Mouse (Mus musculus): ENCODE measurements around the gene Gcnt7. TPM values are rescaled to one million over a fixed set of nuclear protein-coding genes. Genes with fewer than 3 reads are reported as not detected.

Gcnt7 gene
- polyA plus RNA-seq, 1 experiment from 2014 or later: 1.9 TPM

DNA sequence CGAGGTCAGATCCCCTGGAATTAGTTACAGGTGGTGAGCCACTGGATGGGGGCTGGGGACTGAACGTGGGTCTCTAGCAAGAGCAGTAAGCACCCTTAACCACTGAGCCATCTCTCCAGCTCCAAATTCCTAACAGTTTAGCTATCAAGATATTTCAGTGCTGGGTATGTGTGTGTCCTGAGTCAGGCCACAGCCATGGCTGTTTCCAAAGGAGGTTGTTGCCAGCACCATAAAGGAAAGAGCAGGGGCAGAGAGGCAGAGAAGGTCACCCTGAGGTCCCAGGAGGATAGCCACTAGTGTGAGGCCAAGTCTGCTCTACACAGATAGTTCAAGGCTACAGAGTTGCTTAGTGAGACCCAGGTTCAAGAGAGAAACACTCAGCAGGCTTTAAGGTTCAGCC, 2.3 kb upstream of the Gcnt7 start:
- Histone ChIP-seq H3K36me3 (peaks cover 79% of the 10 kb centered on the region), H3K27ac (no peak overlapping the region), H3K27me3 (no peaks in the 10 kb centered on the region), H3K4me3 (replicated peaks) (no peak overlapping the region), H3K9me3 (no peaks in the 10 kb centered on the region), H3K9ac (replicated peaks) (no peak overlapping the region), H3K4me2 (no peak overlapping the region), H3K4me1 (replicated peaks) (no peaks in the 10 kb centered on the region)
- 38% methylated on average over 2 of the region's 2 CpGs for WGBS
- no peak for ATAC-seq (ENCODE audit: insufficient number of reproducible peaks, insufficient read depth, low FRiP score, low TSS enrichment, low read depth)

DNA sequence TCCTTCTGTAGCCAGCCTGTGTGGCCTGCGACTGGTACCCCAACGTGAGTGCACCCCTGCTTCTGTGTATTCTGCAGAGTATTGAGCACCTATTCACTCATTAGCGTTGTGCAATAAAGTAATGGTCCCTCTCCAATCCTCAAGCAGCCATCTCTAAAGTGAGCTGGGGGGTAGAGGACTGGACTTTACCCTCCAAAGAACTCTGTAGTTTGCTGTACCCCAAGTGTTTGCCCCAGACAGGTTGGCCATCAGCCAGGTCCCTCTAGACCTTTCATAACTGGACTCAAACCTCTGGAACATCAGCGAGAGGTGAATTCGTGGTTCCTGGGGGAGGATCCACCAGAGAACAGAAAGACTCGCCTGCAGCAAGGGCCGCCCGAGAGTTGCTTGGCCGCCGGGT, 5.9 kb downstream of the Gcnt7 start:
- 0 out of 2 replicates have a peak overlapping the region, but pooled peaks have one; percentile 8 for H3K9ac ChIP-seq (replicated peaks)
- no peak overlapping the region for H3K4me3 ChIP-seq (replicated peaks)
- ATAC-seq (ENCODE audit: insufficient number of reproducible peaks, insufficient read depth, low FRiP score, low TSS enrichment, low read depth): no peak
- H3K4me2 ChIP-seq: no peak overlapping the region
- 92% methylated on average over 10 of the region's 10 CpGs for WGBS
- H3K4me1 ChIP-seq (replicated peaks): no peaks in the 10 kb centered on the region
- no peaks in the 10 kb centered on the region for H3K9me3 ChIP-seq
- H3K27ac ChIP-seq: no peak overlapping the region
- H3K36me3 ChIP-seq: peaks cover 91% of the 10 kb centered on the region
- H3K27me3 ChIP-seq: no peaks in the 10 kb centered on the region

DNA sequence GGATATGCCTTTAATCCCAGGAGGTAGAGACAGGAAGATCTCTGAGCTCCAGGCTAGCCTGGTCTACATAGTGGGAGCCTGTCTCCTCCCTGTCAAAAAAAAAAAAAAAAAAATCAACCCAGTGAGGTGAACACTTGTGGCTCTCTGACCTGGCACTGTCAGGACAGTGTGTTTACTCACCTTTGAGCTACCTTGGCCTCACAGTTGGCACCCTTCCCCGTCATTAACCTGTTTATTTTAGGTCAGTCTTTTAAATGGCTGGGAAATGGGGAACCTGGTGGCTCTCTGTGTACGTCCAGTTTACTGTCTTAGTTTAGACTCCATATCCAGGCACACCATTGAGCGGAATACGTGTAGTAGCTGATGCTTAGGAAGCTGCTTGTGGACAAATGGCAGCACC, 6.4 kb downstream of the Gcnt7 start:
- H3K36me3 ChIP-seq: peaks cover 91% of the 10 kb centered on the region
- H3K4me3 ChIP-seq (replicated peaks): no peak overlapping the region
- ATAC-seq (ENCODE audit: insufficient number of reproducible peaks, insufficient read depth, low FRiP score, low TSS enrichment, low read depth): no peak
- no peaks in the 10 kb centered on the region for H3K4me1 ChIP-seq (replicated peaks)
- no peak overlapping the region for H3K9ac ChIP-seq (replicated peaks)
- no peaks in the 10 kb centered on the region for H3K9me3 ChIP-seq
- no peak overlapping the region for H3K27ac ChIP-seq
- H3K4me2 ChIP-seq: no peak overlapping the region
- 93% methylated on average over 4 of the region's 4 CpGs for WGBS
- no peaks in the 10 kb centered on the region for H3K27me3 ChIP-seq

DNA sequence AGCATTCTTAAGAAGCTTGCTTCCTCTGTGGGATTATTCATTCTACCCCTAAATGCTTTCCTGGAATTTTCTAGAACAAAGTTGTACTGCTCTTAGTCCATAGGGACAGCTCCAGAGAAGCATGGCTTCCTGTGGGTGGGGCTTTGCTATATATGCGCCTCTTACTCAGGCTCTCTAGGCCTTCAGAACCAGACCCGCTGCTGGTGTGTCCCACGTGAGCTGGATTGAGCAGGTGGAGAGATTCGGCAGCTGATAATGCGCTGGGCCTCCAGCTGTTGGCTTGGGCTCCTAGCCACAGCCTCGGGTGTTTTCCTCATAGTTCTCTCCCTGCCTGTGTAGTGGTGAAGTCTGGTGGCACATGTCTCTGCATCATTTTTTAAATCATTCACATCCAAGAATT, 7.8 kb downstream of the Gcnt7 start:
- no peaks in the 10 kb centered on the region for H3K27me3 ChIP-seq
- no peak overlapping the region for H3K4me3 ChIP-seq (replicated peaks)
- 86% methylated on average over 6 of the region's 6 CpGs for WGBS
- H3K4me2 ChIP-seq: no peak overlapping the region
- H3K36me3 ChIP-seq: peaks cover 93% of the 10 kb centered on the region
- no peaks in the 10 kb centered on the region for H3K4me1 ChIP-seq (replicated peaks)
- no peak for ATAC-seq (ENCODE audit: insufficient number of reproducible peaks, insufficient read depth, low FRiP score, low TSS enrichment, low read depth)
- H3K27ac ChIP-seq: no peak overlapping the region
- no peaks in the 10 kb centered on the region for H3K9me3 ChIP-seq
- no peak overlapping the region for H3K9ac ChIP-seq (replicated peaks)

DNA sequence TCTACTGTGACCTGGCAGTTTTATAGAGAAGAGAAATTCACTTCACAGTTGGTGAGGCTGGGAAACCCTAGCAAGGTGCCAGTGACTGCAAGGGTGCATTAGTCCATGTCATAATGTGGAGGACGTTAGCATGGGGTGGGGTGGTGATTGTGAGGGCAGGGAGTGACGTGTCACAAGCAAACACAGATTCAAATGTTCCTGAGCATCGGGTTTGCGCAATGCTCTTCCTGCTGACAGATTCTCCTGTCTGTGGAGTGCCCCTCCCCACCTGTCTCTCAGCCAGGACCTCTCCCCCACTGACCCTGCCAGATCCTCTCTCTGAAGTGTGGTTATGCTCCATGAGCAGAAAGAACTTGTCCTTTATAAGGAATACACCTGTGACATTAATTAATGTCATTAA, 10.1 kb downstream of the Gcnt7 start:
- H3K4me1 ChIP-seq (replicated peaks): no peaks in the 10 kb centered on the region
- ATAC-seq (ENCODE audit: insufficient number of reproducible peaks, insufficient read depth, low FRiP score, low TSS enrichment, low read depth): no peak
- H3K4me2 ChIP-seq: no peak overlapping the region
- no peak overlapping the region for H3K27ac ChIP-seq
- no peak overlapping the region for H3K9ac ChIP-seq (replicated peaks)
- 92% methylated on average over 4 of the region's 4 CpGs for WGBS
- peaks cover 91% of the 10 kb centered on the region for H3K36me3 ChIP-seq
- no peaks in the 10 kb centered on the region for H3K27me3 ChIP-seq
- H3K9me3 ChIP-seq: no peaks in the 10 kb centered on the region
- H3K4me3 ChIP-seq (replicated peaks): no peak overlapping the region

DNA sequence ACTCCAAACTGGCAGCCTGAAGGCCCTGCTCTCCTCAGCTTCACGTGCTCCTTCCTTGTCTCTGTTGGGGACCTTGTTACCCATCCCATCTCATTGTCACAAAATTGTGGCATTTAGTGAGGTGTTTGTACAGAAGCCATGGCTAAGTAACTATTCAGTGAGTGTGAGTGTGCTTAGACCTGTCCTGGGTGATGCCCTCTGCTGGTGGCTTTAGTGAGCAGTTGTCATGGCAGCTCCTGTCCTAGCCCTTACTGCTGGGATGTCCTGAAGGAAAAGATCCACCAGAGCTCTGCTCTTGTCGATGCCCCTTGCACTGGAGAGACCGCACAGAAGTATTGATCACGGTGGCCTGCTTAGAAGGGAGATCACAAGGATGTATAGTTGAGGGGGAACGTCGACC, 11.1 kb downstream of the Gcnt7 start:
- 88% methylated on average over 6 of the region's 6 CpGs for WGBS
- no peak overlapping the region for H3K27ac ChIP-seq
- H3K4me3 ChIP-seq (replicated peaks): no peak overlapping the region
- H3K9me3 ChIP-seq: no peaks in the 10 kb centered on the region
- H3K27me3 ChIP-seq: no peaks in the 10 kb centered on the region
- H3K4me1 ChIP-seq (replicated peaks): no peaks in the 10 kb centered on the region
- peaks cover 81% of the 10 kb centered on the region for H3K36me3 ChIP-seq
- no peak overlapping the region for H3K9ac ChIP-seq (replicated peaks)
- no peak overlapping the region for H3K4me2 ChIP-seq
- ATAC-seq (ENCODE audit: insufficient number of reproducible peaks, insufficient read depth, low FRiP score, low TSS enrichment, low read depth): no peak

DNA sequence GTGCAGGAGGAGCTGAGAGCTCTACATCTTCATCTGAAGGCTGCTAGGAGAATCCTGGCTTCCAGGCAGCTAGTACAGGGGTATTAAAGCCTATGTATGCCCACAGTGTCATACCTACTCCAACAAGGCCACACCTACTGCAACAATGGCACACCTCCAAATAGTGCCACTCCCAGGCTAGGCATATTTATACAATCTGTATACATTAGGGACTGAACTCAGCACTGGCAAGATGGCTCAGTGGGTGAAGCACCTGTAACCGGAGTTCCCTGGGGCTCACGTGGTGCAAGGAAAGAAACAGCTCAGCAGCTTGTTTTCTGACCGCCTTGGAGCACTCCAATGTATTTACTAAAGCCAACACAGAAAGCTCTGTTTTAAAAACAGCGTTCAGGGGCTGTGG, 12.8 kb downstream of the Gcnt7 start:
- Histone ChIP-seq H3K36me3 (peaks cover 64% of the 10 kb centered on the region), H3K9me3 (no peaks in the 10 kb centered on the region), H3K27me3 (no peaks in the 10 kb centered on the region), H3K4me3 (replicated peaks) (no peak overlapping the region), H3K4me1 (replicated peaks) (peaks cover 11% of the 10 kb centered on the region), H3K9ac (replicated peaks) (no peak overlapping the region), H3K27ac (no peak overlapping the region), H3K4me2 (no peak overlapping the region)
- 92% methylated on average over 4 of the region's 4 CpGs for WGBS
- no peak for ATAC-seq (ENCODE audit: insufficient number of reproducible peaks, insufficient read depth, low FRiP score, low TSS enrichment, low read depth)

DNA sequence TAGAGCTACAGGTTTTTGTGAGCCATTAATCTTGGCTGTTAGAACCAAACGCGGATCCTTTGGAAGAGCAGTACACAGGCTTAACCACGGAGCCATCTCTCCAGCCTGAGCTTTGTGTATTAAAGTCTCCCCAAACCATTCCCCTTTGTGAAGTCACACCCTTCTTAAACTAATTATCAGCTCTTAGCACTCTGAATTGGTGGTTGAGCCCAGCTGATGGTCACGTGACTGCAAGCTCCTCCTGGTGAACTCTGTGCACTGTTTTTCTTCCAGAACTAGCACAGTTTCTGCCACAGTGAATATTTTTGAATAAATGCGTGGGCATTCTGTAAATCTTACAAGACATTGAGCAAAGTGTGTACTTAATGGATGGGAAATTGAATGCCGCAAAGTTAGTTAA, 17.2 kb downstream of the Gcnt7 start:
- no peaks in the 10 kb centered on the region for H3K27me3 ChIP-seq
- no peaks in the 10 kb centered on the region for H3K9me3 ChIP-seq
- H3K36me3 ChIP-seq: peaks cover 19% of the 10 kb centered on the region
- H3K4me2 ChIP-seq: peak overlapping the region; percentile 87
- H3K4me3 ChIP-seq (replicated peaks): peak overlapping the region; percentile 80
- 30% methylated on average over 6 of the region's 6 CpGs for WGBS
- peak overlapping the region; percentile 69 for H3K9ac ChIP-seq (replicated peaks)
- no peak overlapping the region for H3K27ac ChIP-seq
- ATAC-seq (ENCODE audit: insufficient number of reproducible peaks, insufficient read depth, low FRiP score, low TSS enrichment, low read depth): no peak
- peaks cover 14% of the 10 kb centered on the region for H3K4me1 ChIP-seq (replicated peaks)

DNA sequence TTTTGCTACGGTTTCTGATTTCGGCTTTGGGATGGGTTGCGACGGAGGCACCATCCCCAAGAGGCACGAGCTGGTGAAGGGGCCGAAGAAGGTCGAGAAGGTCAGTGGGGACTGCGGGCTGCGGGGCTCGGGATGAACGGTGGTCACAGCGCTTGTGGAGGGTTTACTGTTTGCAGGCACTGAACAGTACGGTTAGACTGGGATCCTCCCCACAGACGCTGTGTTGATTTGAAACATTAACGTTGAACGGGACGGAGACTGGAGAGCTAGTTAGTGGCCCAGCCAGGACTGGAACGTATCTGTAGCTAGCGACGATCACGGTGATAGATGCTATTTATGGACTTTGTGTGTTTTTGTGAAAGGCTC, 17.8 kb downstream of the Gcnt7 start:
- under 1% methylated on average over 21 of the region's 21 CpGs for WGBS
- H3K36me3 ChIP-seq: peaks cover 14% of the 10 kb centered on the region; the same call in 1 of the 2 replicates
- no peaks in the 10 kb centered on the region for H3K27me3 ChIP-seq
- peak overlapping the region; percentile 80 for H3K4me3 ChIP-seq (replicated peaks)
- ATAC-seq (ENCODE audit: insufficient number of reproducible peaks, insufficient read depth, low FRiP score, low TSS enrichment, low read depth): peak; percentile 19; the same call in 1 of the 2 replicates
- H3K4me2 ChIP-seq: peak overlapping the region; percentile 87
- no peak overlapping the region for H3K27ac ChIP-seq
- H3K9me3 ChIP-seq: no peaks in the 10 kb centered on the region
- peak overlapping the region; percentile 69 for H3K9ac ChIP-seq (replicated peaks)
- H3K4me1 ChIP-seq (replicated peaks): peaks cover 14% of the 10 kb centered on the region

DNA sequence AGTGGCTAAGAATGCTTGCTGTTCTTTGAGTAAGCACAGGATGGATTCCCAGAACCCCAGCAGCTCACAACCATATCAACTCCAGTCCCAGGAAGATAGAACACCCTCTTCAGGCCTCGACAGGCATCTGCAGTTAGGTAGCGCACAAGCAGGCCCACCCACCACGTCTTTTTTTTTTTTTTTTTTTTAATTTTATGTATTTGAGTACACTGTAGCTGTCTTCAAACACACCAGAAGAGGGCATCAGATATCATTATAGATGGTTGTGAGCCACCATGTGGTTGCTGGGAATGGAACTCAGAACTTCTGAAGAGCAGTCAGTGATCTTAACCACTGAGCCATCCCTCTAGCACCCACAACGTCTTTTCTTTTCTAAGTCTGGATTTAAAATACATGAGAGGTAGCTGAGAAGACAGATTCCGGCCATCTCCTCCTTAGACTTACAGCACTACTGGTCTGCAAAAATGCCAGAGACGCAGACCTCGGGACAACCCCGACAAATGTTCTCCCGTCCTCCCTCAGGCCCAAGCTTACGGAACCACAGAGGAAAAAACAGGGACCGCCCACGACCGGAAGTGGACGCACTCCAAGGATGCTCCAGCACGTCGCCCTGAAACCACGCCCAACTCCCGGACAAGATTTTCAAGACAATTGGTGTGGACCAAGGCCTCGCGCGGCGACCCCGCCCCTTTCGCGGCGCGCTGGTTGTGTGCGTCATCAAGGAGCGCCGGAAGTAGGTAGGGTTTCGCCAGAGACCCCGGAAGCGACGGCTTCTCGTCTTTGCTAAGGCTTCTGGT, 18.4 kb downstream of the Gcnt7 start, which contains the start of gene Rtf2:
Gene Rtf2, plus strand, starts transcription at position 714 of the 797 bp plus-strand sequence.
- Histone ChIP-seq H3K27ac (0 out of 2 replicates have a peak within 1 kb of the TSS, but pooled peaks have one; percentile 29), H3K36me3 (peaks cover 8% of the 10 kb centered on the region; the same call in 1 of the 2 replicates)

DNA sequence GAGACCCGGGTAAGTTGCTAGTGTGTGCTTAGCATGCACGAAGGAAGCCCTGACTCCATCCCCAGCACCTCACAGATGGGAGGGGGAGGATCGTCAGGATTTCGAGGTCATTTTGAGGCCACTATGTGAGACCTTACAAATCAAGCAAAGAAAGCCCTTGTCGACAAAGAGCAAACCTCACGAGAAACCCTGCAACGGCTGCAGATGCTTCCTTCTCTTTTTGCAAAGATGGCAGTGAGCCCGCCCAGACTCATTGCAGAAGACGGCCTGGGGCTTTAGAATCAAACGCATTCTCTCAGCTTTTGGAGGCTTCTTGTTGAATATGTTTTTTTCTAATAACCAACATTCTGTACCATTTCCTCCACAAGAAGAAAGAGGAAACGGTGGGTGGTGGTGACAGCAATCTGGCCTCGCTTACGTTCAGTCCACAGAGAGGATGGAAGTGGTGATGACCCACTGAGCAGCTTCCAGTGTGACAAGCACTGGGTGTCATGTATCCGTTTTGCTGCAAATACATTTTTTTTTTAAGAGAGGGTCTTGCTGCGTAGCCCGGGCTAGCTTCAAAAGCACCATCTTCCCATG, 20.9 kb downstream of the Gcnt7 start:
- H3K4me3 ChIP-seq (replicated peaks): no peak overlapping the region
- WGBS: 70% methylated on average over 16 of the region's 16 CpGs
- H3K9me3 ChIP-seq: no peaks in the 10 kb centered on the region

More for the DNA sequence above, 18.4 kb downstream of the Gcnt7 start, which contains the start of gene Rtf2:
- Histone ChIP-seq H3K4me1 (replicated peaks) (peaks cover 14% of the 10 kb centered on the region), H3K9ac (replicated peaks) (peak within 1 kb of the TSS; percentile 69), H3K4me3 (replicated peaks) (peak within 1 kb of the TSS; percentile 80), H3K9me3 (no peaks in the 10 kb centered on the region), H3K4me2 (peak within 1 kb of the TSS; percentile 87), H3K27me3 (no peaks in the 10 kb centered on the region)
- ATAC-seq (ENCODE audit: insufficient number of reproducible peaks, insufficient read depth, low FRiP score, low TSS enrichment, low read depth): peak; percentile 95
- 2% methylated on average over 35 of the region's 35 CpGs for WGBS

More for the DNA sequence above, 20.9 kb downstream of the Gcnt7 start:
- Histone ChIP-seq H3K4me2 (no peak overlapping the region), H3K9ac (replicated peaks) (no peak overlapping the region), H3K27me3 (no peaks in the 10 kb centered on the region), H3K27ac (no peak overlapping the region), H3K36me3 (no peaks in the 10 kb centered on the region), H3K4me1 (replicated peaks) (peaks cover 14% of the 10 kb centered on the region)
- ATAC-seq (ENCODE audit: insufficient number of reproducible peaks, insufficient read depth, low FRiP score, low TSS enrichment, low read depth): no peak
